Mouse (Mus musculus) neural tube, embryonic 14.5 days (tissue): ENCODE results near the gene Rps25. TPM values are rescaled to one million over a fixed set of nuclear protein-coding genes. Genes with fewer than 3 reads are reported as not detected.
A peak's percentile ranks its signal among the peaks of the same experiment; 100 is the strongest.
"Not testable (repeated sequence)": the region's sequence is repeated elsewhere in the genome, so short reads cannot be mapped to it uniquely, and the experiment has no call there.

ENCODE experiments used
- ATAC-seq: fragments of 200-750 bp; cut with Nextera tagmentation; 2 replicates; pipeline ENCODE4 v1.8.0; 2017; ENCODE audit warnings: low read depth, mild to moderate bottlenecking, moderate TSS enrichment, moderate library complexity
- H3K27ac ChIP-seq: fragments of 300-500 bp; sonication (generic); 2 replicates; pipeline ENCODE4 v1.5.1; 2014; ENCODE audit warnings: low read depth, mild to moderate bottlenecking, control low read depth, low read length, moderate library complexity, mixed read lengths
- H3K27me3 ChIP-seq: fragments of 300-500 bp; sonication (generic); 2 replicates; pipeline ENCODE4 v1.6.1; 2014; ENCODE audit warnings: low read length; ENCODE audit not compliant: control insufficient read depth, insufficient read depth
- H3K36me3 ChIP-seq: fragments of 300-500 bp; sonication (generic); 2 replicates; pipeline ENCODE4 v1.6.1; 2014; ENCODE audit warnings: low read length, mixed read lengths; ENCODE audit not compliant: control insufficient read depth, insufficient read depth
- H3K4me1 ChIP-seq: fragments of 300-500 bp; sonication (generic); 2 replicates; pipeline ENCODE4 v1.6.1; 2014; ENCODE audit warnings: low read length; ENCODE audit not compliant: control insufficient read depth, insufficient read depth
- H3K4me2 ChIP-seq: fragments of 300-500 bp; sonication (generic); 2 replicates; pipeline ENCODE4 v1.6.1; 2014; ENCODE audit warnings: mild to moderate bottlenecking, low read depth, low read length, control low read depth
- H3K4me3 ChIP-seq: fragments of 300-500 bp; sonication (generic); 2 replicates; pipeline ENCODE4 v1.5.1; 2014; ENCODE audit warnings: low read depth, low read length, control low read depth, mixed read lengths
- H3K9ac ChIP-seq: fragments of 300-500 bp; sonication (generic); replicated peaks from 2 replicates; pipeline ENCODE4 v1.6.1; 2014; ENCODE audit warnings: low read depth, mild to moderate bottlenecking, control low read depth, low read length, mixed read lengths
- H3K9me3 ChIP-seq: fragments of 300-500 bp; sonication (generic); 2 replicates; pipeline ENCODE4 v1.6.1; 2016; ENCODE audit warnings: low read length; ENCODE audit not compliant: control insufficient read depth
- WGBS: fragments of 180-500 bp; shearing (Covaris S2); extraction: QIAGEN DNeasy Blood & Tissue Kit; methylation state at CpG from one replicate; pipeline ENCODE4 v1.1.7; 2014; 5-methylcytosine and 5-hydroxymethylcytosine counted together
- polyA plus RNA-seq: library from polyadenylated mRNA; unstranded; fragments of >200 nt; fragmentation: Nextera tagmentation; extraction: Ambion mirVana; gene quantifications from 2 replicates; pipeline ENCODE4 v1.2.1, GENCODE M21; 2014

The Rps25 gene
- polyA plus RNA-seq, 1 experiment from 2014 or later: 1,219 TPM

- H3K4me2 ChIP-seq: peak overlapping the region; percentile 91
- H3K27me3 ChIP-seq: no peaks in the 10 kb centered on the region
- H3K27ac ChIP-seq: peak overlapping the region; percentile 78
- peak overlapping the region; percentile 87 for H3K4me3 ChIP-seq
- no peak for ATAC-seq
- no peaks in the 10 kb centered on the region for H3K9me3 ChIP-seq
- peaks cover 27% of the 10 kb centered on the region for H3K36me3 ChIP-seq
- WGBS: 5% methylated on average over 4 of the region's 4 CpGs
- peaks cover 19% of the 10 kb centered on the region for H3K4me1 ChIP-seq
- peak overlapping the region; percentile 76 for H3K9ac ChIP-seq
Measured at GRCm38 (mm10) chr9:44398087-44398486, 8.9 kb upstream of the Rps25 start.

DNA sequence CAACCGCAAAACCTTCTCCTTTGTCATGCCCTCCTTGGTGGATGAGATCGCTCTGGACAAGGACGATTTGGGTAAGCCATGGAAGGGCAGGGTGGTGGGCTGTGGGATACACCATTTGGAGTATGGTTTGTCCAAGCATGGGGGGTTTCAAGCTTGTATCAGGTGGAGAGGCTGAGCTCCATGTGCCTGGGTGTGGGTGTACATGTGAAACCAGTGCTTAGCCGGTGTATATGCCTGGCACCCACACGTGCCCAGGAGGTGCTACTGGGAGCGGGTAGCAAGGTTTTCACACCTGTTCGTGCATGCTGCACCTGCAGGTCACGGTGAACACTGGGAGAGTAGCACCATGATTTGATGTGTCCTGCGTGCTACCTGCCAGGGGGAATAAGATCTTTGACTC lies 8.4 kb upstream of the Rps25 start:
- Histone ChIP-seq H3K9ac (peak overlapping the region; percentile 76; the same call in 1 of the 2 replicates), H3K27me3 (no peaks in the 10 kb centered on the region), H3K36me3 (peaks cover 32% of the 10 kb centered on the region), H3K4me1 (peaks cover 19% of the 10 kb centered on the region), H3K4me2 (peak overlapping the region; percentile 91), H3K27ac (peak overlapping the region; percentile 78), H3K4me3 (peak overlapping the region; percentile 87), H3K9me3 (no peaks in the 10 kb centered on the region)
- no peak for ATAC-seq
- 72% methylated on average over 9 of the region's 9 CpGs for WGBS

GRCm38 (mm10) chr9:44399114-44399794 lies 7.7 kb upstream of the Rps25 start:
- peaks cover 37% of the 10 kb centered on the region for H3K36me3 ChIP-seq

GRCm38 (mm10) chr9:44399795-44400114 lies 7.2 kb upstream of the Rps25 start:
- Histone ChIP-seq H3K27me3 (no peaks in the 10 kb centered on the region), H3K36me3 (peaks cover 42% of the 10 kb centered on the region), H3K4me3 (no peak overlapping the region), H3K4me1 (peaks cover 19% of the 10 kb centered on the region), H3K4me2 (peak overlapping the region; percentile 91), H3K9ac (no peak overlapping the region), H3K9me3 (no peaks in the 10 kb centered on the region), H3K27ac (no peak overlapping the region)
- ATAC-seq: no peak
- 93% methylated on average over 6 of the region's 6 CpGs for WGBS

More at GRCm38 (mm10) chr9:44399114-44399794, 7.7 kb upstream of the Rps25 start:
- H3K27ac ChIP-seq: 0 out of 2 replicates have a peak overlapping the region, but pooled peaks have one; percentile 10
- H3K4me1 ChIP-seq: peaks cover 19% of the 10 kb centered on the region
- H3K4me3 ChIP-seq: peak overlapping the region; percentile 87
- 81% methylated on average over 13 of the region's 13 CpGs for WGBS
- peak overlapping the region; percentile 76; the same call in 1 of the 2 replicates for H3K9ac ChIP-seq
- H3K27me3 ChIP-seq: no peaks in the 10 kb centered on the region
- no peak for ATAC-seq
- H3K9me3 ChIP-seq: no peaks in the 10 kb centered on the region
- peak overlapping the region; percentile 91 for H3K4me2 ChIP-seq

DNA sequence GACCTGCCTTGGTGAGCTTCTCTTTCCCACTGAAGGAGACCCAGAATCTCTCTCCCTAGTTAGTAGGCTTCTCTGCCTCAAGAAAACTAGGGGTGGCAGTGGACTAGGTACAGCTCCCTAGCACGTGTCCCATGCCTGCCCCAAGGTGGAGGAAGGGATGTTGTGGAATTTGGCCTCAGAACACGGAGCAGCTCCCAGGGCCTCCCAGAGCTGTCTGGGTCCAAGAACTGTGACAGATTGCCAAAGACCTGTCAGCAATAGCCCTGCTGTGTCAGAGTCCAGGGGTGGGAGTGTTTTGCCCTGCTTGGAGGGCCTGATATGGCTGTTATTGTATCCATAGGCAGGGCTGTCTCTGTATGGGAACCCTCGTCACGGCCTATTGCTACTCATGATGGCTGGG lies 5.9 kb upstream of the Rps25 start:
- no peak overlapping the region for H3K27ac ChIP-seq
- ATAC-seq: no peak
- H3K9me3 ChIP-seq: no peaks in the 10 kb centered on the region
- H3K9ac ChIP-seq: no peak overlapping the region
- H3K27me3 ChIP-seq: no peaks in the 10 kb centered on the region
- H3K4me3 ChIP-seq: no peak overlapping the region
- WGBS: 91% methylated on average over 4 of the region's 4 CpGs
- H3K4me1 ChIP-seq: peaks cover 24% of the 10 kb centered on the region
- peaks cover 49% of the 10 kb centered on the region for H3K36me3 ChIP-seq
- H3K4me2 ChIP-seq: no peak overlapping the region

- Histone ChIP-seq H3K36me3 (peaks cover 58% of the 10 kb centered on the region), H3K4me1 (peaks cover 13% of the 10 kb centered on the region; the same call in 1 of the 2 replicates), H3K27ac (no peak overlapping the region), H3K4me3 (no peak overlapping the region), H3K9me3 (no peaks in the 10 kb centered on the region), H3K9ac (no peak overlapping the region), H3K4me2 (no peak overlapping the region), H3K27me3 (no peaks in the 10 kb centered on the region)
- 88% methylated on average over 3 of the region's 3 CpGs for WGBS
- no peak for ATAC-seq
Measured at GRCm38 (mm10) chr9:44405011-44405410, 1.9 kb upstream of the Rps25 start.

DNA sequence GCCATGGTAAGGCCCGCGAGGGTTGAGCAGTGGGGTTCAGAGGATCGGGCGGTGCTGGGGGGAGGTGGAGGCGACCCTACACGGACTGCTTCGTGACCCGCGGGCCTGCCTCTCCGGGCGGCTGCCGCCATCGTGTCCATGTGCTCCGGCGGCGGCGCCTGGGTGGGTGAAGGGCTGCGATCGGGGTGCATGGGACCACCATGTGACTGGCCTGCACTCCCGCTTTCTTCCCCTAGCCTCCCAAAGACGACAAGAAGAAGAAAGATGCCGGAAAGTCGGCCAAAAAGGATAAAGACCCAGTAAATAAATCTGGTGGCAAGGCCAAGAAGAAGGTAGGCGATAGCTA lies 786 bp downstream of the Rps25 start:
- ATAC-seq: no peak
- no peaks in the 10 kb centered on the region for H3K27me3 ChIP-seq
- no peaks in the 10 kb centered on the region for H3K9me3 ChIP-seq
- under 1% methylated on average over 22 of the region's 24 CpGs for WGBS
- peak overlapping the region; percentile 72 for H3K4me2 ChIP-seq
- peak overlapping the region; percentile 83 for H3K9ac ChIP-seq
- H3K4me1 ChIP-seq: peaks cover 13% of the 10 kb centered on the region; the same call in 1 of the 2 replicates
- peak overlapping the region; percentile 77 for H3K4me3 ChIP-seq
- H3K27ac ChIP-seq: peak overlapping the region; percentile 95
- peaks cover 55% of the 10 kb centered on the region for H3K36me3 ChIP-seq

DNA sequence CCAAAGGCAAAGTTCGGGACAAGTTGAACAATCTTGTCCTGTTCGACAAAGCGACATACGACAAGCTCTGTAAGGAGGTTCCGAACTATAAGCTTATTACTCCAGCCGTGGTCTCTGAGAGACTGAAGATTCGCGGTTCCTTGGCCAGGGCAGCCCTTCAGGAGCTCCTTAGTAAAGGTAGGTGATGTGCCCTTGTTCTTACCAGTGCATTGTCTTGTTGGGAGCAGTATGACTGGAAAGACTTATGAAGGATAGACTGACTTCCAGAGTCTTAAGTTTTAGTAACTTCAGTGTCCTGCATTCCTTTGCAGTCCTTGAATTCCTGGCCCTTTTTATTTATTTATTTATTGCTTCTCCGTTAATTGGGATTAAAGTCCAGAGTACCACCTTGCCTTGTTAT lies 1.8 kb downstream of the Rps25 start:
- peaks cover 13% of the 10 kb centered on the region; the same call in 1 of the 2 replicates for H3K4me1 ChIP-seq
- 81% methylated on average over 9 of the region's 9 CpGs for WGBS
- H3K27me3 ChIP-seq, H3K9me3 ChIP-seq, H3K27ac ChIP-seq, H3K9ac ChIP-seq, ATAC-seq: not testable (repeated sequence)
- peak overlapping the region; percentile 72 for H3K4me2 ChIP-seq
- H3K4me3 ChIP-seq: peak overlapping the region; percentile 77
- H3K36me3 ChIP-seq: peaks cover 53% of the 10 kb centered on the region

DNA sequence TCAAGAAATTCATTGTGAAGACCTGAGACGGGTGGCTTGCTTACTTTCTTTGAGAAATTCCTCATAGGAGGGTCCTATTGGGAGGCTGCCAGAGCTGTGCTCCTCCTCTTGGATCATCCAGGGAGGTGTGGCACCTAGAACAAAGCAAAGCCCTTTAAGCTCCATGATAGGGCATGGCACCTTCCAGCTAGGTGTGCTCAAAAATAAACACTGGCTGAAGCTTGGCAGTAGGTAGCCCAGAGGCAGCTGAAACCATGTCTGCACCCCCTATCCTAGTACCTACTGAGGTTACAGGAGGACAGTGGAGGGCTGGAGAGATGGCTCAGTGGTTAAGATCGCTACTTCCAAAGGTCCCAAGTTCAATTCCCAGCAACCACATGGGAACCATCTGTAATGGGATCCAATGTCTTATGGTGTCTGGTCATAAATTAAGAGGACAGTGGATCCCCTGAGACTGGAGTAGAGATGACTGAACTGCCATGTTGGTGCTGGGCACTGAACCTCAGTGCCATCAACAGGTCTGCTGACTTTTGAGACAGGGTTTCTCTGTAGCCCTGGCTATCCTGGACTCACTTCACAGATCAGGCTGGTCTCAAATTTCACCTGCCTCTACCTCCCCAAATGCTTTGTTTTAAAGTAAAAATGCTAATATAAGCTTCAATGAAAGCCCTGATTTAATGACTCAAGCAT lies 3.9 kb downstream of the Rps25 start:
- whole genome bisulfite sequencing: 89% methylated on average over 2 of the region's 2 CpGs

More for the DNA sequence above, 3.9 kb downstream of the Rps25 start:
- no peak for ATAC-seq
- Histone ChIP-seq H3K4me3 (no peak overlapping the region), H3K27ac (no peak overlapping the region), H3K9me3 (no peaks in the 10 kb centered on the region), H3K4me1 (peaks cover 11% of the 10 kb centered on the region; the same call in 1 of the 2 replicates), H3K4me2 (no peak overlapping the region), H3K36me3 (peaks cover 40% of the 10 kb centered on the region), H3K27me3 (no peaks in the 10 kb centered on the region), H3K9ac (no peak overlapping the region)
